Mouse (Mus musculus): ENCODE data around the gene Ptchd4.

- TF ChIP-seq GATA1 (IDR thresholded peaks at IDR 0.05; ENCODE audit: borderline replicate concordance, low read length) (no peak), FLI1 (IDR thresholded peaks at IDR 0.05; ENCODE audit: low read length) (no peak)
These were observed 47.5 kb downstream of the Ptchd4 start for GRCm38 (mm10) chr17:42363085-42363710.
